Mouse (Mus musculus) ES-E14 (cell line): ENCODE results near the gene Slc35f1.

Experiments used
- HCFC1 ChIP-seq: IDR thresholded peaks from 2 replicates; pipeline ENCODE4 v1.6.1; 2012; ENCODE audit warnings: low read length, inconsistent platforms, borderline replicate concordance; ENCODE audit not compliant: insufficient read depth
- MAFK ChIP-seq: IDR thresholded peaks from 2 replicates; pipeline ENCODE4 v1.6.1; 2014; ENCODE audit warnings: mild to moderate bottlenecking, low read depth, low read length, inconsistent platforms; ENCODE audit not compliant: insufficient read depth

- TF ChIP-seq MAFK: no peak
- TF ChIP-seq HCFC1: no peak
These were observed 180.8 kb downstream of the Slc35f1 start for GRCm38 (mm10) chr10:52871110-52871509.
